Mouse (Mus musculus): ENCODE results near the gene Chd8. TPM values are rescaled to one million over a fixed set of nuclear protein-coding genes. Genes with fewer than 3 reads are reported as not detected.
"Not testable (repeated sequence)": the region's sequence is repeated elsewhere in the genome, so short reads cannot be mapped to it uniquely, and the experiment has no call there.

Chd8 gene
- polyA plus RNA-seq (2015; fragmentation: Nextera tagmentation; extraction: Ambion mirVana) = 37.4 and 42.4 TPM in 2 replicates

- Histone ChIP-seq H3K36me3 (ENCODE audit: control insufficient read depth, insufficient read depth) (peaks cover 4% of the 10 kb centered on the region), H3K4me2 (ENCODE audit: low read length) (peak within 1 kb of the TSS; percentile 88), H3K27me3 (replicated peaks; ENCODE audit: control insufficient read depth, insufficient read depth, low read length) (no peaks in the 10 kb centered on the region), H3K4me3 (replicated peaks; ENCODE audit: low read length) (peak within 1 kb of the TSS; percentile 86), H3K9me3 (ENCODE audit: control insufficient read depth, low read length) (no peaks in the 10 kb centered on the region), H3K4me1 (replicated peaks; ENCODE audit: control insufficient read depth, insufficient read depth, low read length) (peaks cover 11% of the 10 kb centered on the region), H3K27ac (ENCODE audit: low read length) (peak within 1 kb of the TSS; percentile 96), H3K9ac (replicated peaks; ENCODE audit: low read depth, low read length) (peak within 1 kb of the TSS; percentile 93)
- ATAC-seq = peak; percentile 100
- under 1% methylated on average over 54 of the region's 54 CpGs for WGBS
Observed at GRCm38 (mm10) chr14:52257484-52258213, at the start of gene Chd8. Gene Chd8 (minus strand): TSS chr14:52257780.

- H3K27me3 ChIP-seq (replicated peaks; ENCODE audit: control insufficient read depth, insufficient read depth, low read length) = no peaks in the 10 kb centered on the region
- no peak overlapping the region for H3K9ac ChIP-seq (replicated peaks; ENCODE audit: low read depth, low read length)
- H3K27ac ChIP-seq (ENCODE audit: low read length) = no peak overlapping the region
- 98% methylated on average over 2 of the region's 2 CpGs for WGBS
- no peaks in the 10 kb centered on the region for H3K9me3 ChIP-seq (ENCODE audit: control insufficient read depth, low read length)
- H3K4me3 ChIP-seq (replicated peaks; ENCODE audit: low read length) = no peak overlapping the region
- H3K4me1 ChIP-seq (replicated peaks; ENCODE audit: control insufficient read depth, insufficient read depth, low read length) = peaks cover 25% of the 10 kb centered on the region
- H3K36me3 ChIP-seq (ENCODE audit: control insufficient read depth, insufficient read depth) = no peaks in the 10 kb centered on the region
- no peak for ATAC-seq
- H3K4me2 ChIP-seq (ENCODE audit: low read length) = no peak overlapping the region
Observed at GRCm38 (mm10) chr14:52306100-52306499, 48.5 kb upstream of the Chd8 start.

- no peaks in the 10 kb centered on the region for H3K27me3 ChIP-seq (replicated peaks; ENCODE audit: control insufficient read depth, insufficient read depth, low read length)
- WGBS = 0% methylated on average over 43 of the region's 46 CpGs
- peak within 1 kb of the TSS; percentile 77 for H3K9ac ChIP-seq (replicated peaks; ENCODE audit: low read depth, low read length)
- peak within 1 kb of the TSS; percentile 95 for H3K27ac ChIP-seq (ENCODE audit: low read length)
- H3K4me1 ChIP-seq (replicated peaks; ENCODE audit: control insufficient read depth, insufficient read depth, low read length) = peaks cover 17% of the 10 kb centered on the region
- peak within 1 kb of the TSS; percentile 77 for H3K4me2 ChIP-seq (ENCODE audit: low read length)
- H3K4me3 ChIP-seq (replicated peaks; ENCODE audit: low read length) = peak within 1 kb of the TSS; percentile 74
- H3K9me3 ChIP-seq (ENCODE audit: control insufficient read depth, low read length) = no peaks in the 10 kb centered on the region
- no peaks in the 10 kb centered on the region for H3K36me3 ChIP-seq (ENCODE audit: control insufficient read depth, insufficient read depth)
- peak; percentile 93 for ATAC-seq
Observed at GRCm38 (mm10) chr14:52304644-52305271, 47.2 kb upstream of the Chd8 start, which contains the start of gene Mettl3. Gene Mettl3 (minus strand): TSS chr14:52305128.

- H3K4me2 ChIP-seq (ENCODE audit: low read length); H3K36me3 ChIP-seq (ENCODE audit: control insufficient read depth, insufficient read depth); H3K4me3 ChIP-seq (replicated peaks; ENCODE audit: low read length); H3K27me3 ChIP-seq (replicated peaks; ENCODE audit: control insufficient read depth, insufficient read depth, low read length); H3K9me3 ChIP-seq (ENCODE audit: control insufficient read depth, low read length); H3K27ac ChIP-seq (ENCODE audit: low read length); ATAC-seq; H3K9ac ChIP-seq (replicated peaks; ENCODE audit: low read depth, low read length): not testable (repeated sequence)
- WGBS = 86% methylated on average over 3 of the region's 3 CpGs
- H3K4me1 ChIP-seq (replicated peaks; ENCODE audit: control insufficient read depth, insufficient read depth, low read length) = peaks cover 17% of the 10 kb centered on the region
Observed at GRCm38 (mm10) chr14:52303517-52303916, 45.9 kb upstream of the Chd8 start.

GRCm38 (mm10) chr14:52295558-52296264, 38.1 kb upstream of the Chd8 start:
- WGBS = 58% methylated on average over 6 of the region's 6 CpGs
- Histone ChIP-seq H3K36me3 (ENCODE audit: control insufficient read depth, insufficient read depth) (peaks cover 47% of the 10 kb centered on the region), H3K4me1 (replicated peaks; ENCODE audit: control insufficient read depth, insufficient read depth, low read length) (no peaks in the 10 kb centered on the region), H3K27ac (ENCODE audit: low read length) (no peak overlapping the region), H3K9me3 (ENCODE audit: control insufficient read depth, low read length) (no peaks in the 10 kb centered on the region), H3K27me3 (replicated peaks; ENCODE audit: control insufficient read depth, insufficient read depth, low read length) (no peaks in the 10 kb centered on the region), H3K4me2 (ENCODE audit: low read length) (no peak overlapping the region), H3K4me3 (replicated peaks; ENCODE audit: low read length) (no peak overlapping the region), H3K9ac (replicated peaks; ENCODE audit: low read depth, low read length) (no peak overlapping the region)
- peak; percentile 58 for ATAC-seq

- H3K36me3 ChIP-seq (ENCODE audit: control insufficient read depth, insufficient read depth) = peaks cover 22% of the 10 kb centered on the region
- WGBS = 93% methylated on average over 3 of the region's 3 CpGs
- ATAC-seq = no peak
- peaks cover 8% of the 10 kb centered on the region for H3K4me1 ChIP-seq (replicated peaks; ENCODE audit: control insufficient read depth, insufficient read depth, low read length)
- H3K4me3 ChIP-seq (replicated peaks; ENCODE audit: low read length) = no peak overlapping the region
- H3K9me3 ChIP-seq (ENCODE audit: control insufficient read depth, low read length) = no peaks in the 10 kb centered on the region
- no peak overlapping the region for H3K9ac ChIP-seq (replicated peaks; ENCODE audit: low read depth, low read length)
- H3K27me3 ChIP-seq (replicated peaks; ENCODE audit: control insufficient read depth, insufficient read depth, low read length) = no peaks in the 10 kb centered on the region
- no peak overlapping the region for H3K27ac ChIP-seq (ENCODE audit: low read length)
- H3K4me2 ChIP-seq (ENCODE audit: low read length) = no peak overlapping the region
Observed at GRCm38 (mm10) chr14:52284191-52284590, 26.6 kb upstream of the Chd8 start.

GRCm38 (mm10) chr14:52283629-52284028, 26.0 kb upstream of the Chd8 start:
- Histone ChIP-seq H3K4me2 (ENCODE audit: low read length) (no peak overlapping the region), H3K36me3 (ENCODE audit: control insufficient read depth, insufficient read depth) (peaks cover 19% of the 10 kb centered on the region), H3K9ac (replicated peaks; ENCODE audit: low read depth, low read length) (no peak overlapping the region), H3K4me1 (replicated peaks; ENCODE audit: control insufficient read depth, insufficient read depth, low read length) (peaks cover 8% of the 10 kb centered on the region), H3K27ac (ENCODE audit: low read length) (no peak overlapping the region), H3K9me3 (ENCODE audit: control insufficient read depth, low read length) (no peaks in the 10 kb centered on the region), H3K4me3 (replicated peaks; ENCODE audit: low read length) (no peak overlapping the region), H3K27me3 (replicated peaks; ENCODE audit: control insufficient read depth, insufficient read depth, low read length) (no peaks in the 10 kb centered on the region)
- no peak for ATAC-seq
- 95% methylated on average over 5 of the region's 5 CpGs for WGBS

- ATAC-seq = no peak
- Histone ChIP-seq H3K4me1 (replicated peaks; ENCODE audit: control insufficient read depth, insufficient read depth, low read length) (peaks cover 8% of the 10 kb centered on the region), H3K9me3 (ENCODE audit: control insufficient read depth, low read length) (no peaks in the 10 kb centered on the region), H3K27ac (ENCODE audit: low read length) (peak overlapping the region; percentile 77), H3K27me3 (replicated peaks; ENCODE audit: control insufficient read depth, insufficient read depth, low read length) (no peaks in the 10 kb centered on the region), H3K4me3 (replicated peaks; ENCODE audit: low read length) (peak overlapping the region; percentile 92), H3K4me2 (ENCODE audit: low read length) (peak overlapping the region; percentile 53), H3K9ac (replicated peaks; ENCODE audit: low read depth, low read length) (peak overlapping the region; percentile 72), H3K36me3 (ENCODE audit: control insufficient read depth, insufficient read depth) (no peaks in the 10 kb centered on the region)
- WGBS = under 1% methylated on average over 21 of the region's 21 CpGs
Observed at GRCm38 (mm10) chr14:52279747-52280120, 22.2 kb upstream of the Chd8 start.
